Mouse (Mus musculus) brain, embryonic 14.5 days (tissue): Measurements from ENCODE around the gene Rpl10a. TPM values are rescaled to one million over a fixed set of nuclear protein-coding genes. Genes with fewer than 3 reads are reported as not detected.

Source experiments
- DNase-seq: peaks from one replicate; pipeline ENCODE4 v3.0.0-alpha.2; 2011; ENCODE audit warnings: low read depth
- CTCF ChIP-seq: fragments of 200-500 bp; IDR thresholded peaks from 2 replicates; pipeline ENCODE4 v1.5.1; 2012; ENCODE audit warnings: inconsistent platforms, mild to moderate bottlenecking, moderate library complexity, borderline replicate concordance; ENCODE audit not compliant: insufficient read depth, insufficient read length; ENCODE audit errors: extremely low read depth
- POLR2A ChIP-seq: fragments of 200-500 bp; IDR thresholded peaks from 2 replicates; pipeline ENCODE4 v1.6.1; 2012; ENCODE audit warnings: mild to moderate bottlenecking, inconsistent platforms, borderline replicate concordance; ENCODE audit not compliant: poor library complexity, insufficient read depth, insufficient read length, severe bottlenecking; ENCODE audit errors: extremely low read depth
- polyA plus RNA-seq: library from polyadenylated mRNA; depleted of rRNA; stranded (reverse); fragments of >200 nt; gene quantifications from 2 replicates; pipeline ENCODE4 v1.2.3, GENCODE M21; 2012; rRNA removed

Gene Rpl10a
- polyA plus RNA-seq, 1 experiment = 1,651 TPM

GRCm38 (mm10) chr17:28371286-28371685 lies 43.0 kb downstream of the Rpl10a start:
- DNase-seq = no peak
- TF ChIP-seq CTCF (no peak), POLR2A (no peak)

DNA sequence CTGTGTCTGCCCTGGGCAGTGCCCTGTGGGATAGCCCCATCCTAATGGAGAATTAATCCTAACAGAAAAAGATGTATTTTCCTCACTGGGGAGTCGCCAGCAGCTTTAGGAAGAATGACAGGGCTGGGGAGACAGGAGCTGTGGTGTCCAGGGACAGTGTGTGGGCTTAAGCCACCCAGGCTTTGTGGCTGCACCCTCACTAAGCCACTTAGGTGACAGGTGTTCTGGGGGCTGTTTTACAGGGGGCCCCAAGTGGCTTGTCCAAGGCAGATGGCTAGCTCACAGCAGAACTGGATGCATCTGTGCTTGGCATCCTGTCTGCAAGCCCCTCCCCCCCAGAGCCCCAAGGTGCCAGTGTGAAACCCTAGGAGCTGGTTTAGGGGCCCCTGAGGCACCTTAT lies 43.7 kb downstream of the Rpl10a start:
- TF ChIP-seq CTCF (no peak), POLR2A (no peak)
- DNase-seq = no peak

DNA sequence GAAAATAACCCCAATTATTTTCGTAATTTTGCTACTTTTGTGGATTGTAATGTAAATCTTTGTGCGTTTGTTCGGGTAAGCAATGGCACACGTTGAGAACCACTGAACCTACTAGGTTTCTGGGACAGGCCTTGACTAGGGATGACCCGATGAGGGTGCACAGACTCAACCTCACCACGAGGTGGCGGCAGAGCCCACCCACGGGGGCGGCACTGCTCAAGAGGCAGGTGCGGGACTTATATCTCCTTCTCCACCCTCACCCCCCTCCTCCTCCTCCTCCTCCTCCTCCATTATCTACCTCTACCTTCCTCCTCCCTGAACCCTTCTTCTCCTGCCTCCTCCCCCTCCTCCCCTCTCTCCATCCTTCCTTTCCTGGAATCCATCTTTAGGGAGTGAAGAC lies 45.5 kb downstream of the Rpl10a start:
- TF ChIP-seq CTCF = peak; percentile 84
- TF ChIP-seq POLR2A = no peak
- DNase-seq = peak; percentile 38

DNA sequence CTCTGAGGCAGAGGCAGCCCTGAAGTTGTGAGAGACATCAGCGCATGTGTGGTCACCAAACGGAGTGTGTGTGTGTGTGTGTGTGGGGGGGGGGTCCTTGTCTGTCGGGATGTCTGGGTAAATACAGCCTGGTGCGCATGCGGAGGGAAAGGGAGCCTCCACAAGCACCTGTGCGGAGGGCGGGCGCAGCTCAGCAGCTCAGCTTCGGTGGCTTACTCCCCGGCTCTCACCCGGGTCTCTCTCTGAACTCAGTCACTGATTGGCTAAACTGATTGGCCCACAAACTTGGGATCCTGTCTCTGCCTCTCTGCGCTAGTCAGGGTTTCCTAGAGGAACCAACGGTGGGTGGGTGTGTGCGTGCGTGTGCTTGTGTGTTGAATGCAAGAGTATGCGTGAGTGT lies 46.2 kb downstream of the Rpl10a start:
- DNase-seq = peak; percentile 15
- no peak for TF ChIP-seq CTCF

GRCm38 (mm10) chr17:28375592-28376061 lies 47.4 kb downstream of the Rpl10a start:
- DNase-seq = no peak
- TF ChIP-seq CTCF = no peak
- no peak for TF ChIP-seq POLR2A

GRCm38 (mm10) chr17:28380255-28380654 lies 52.0 kb downstream of the Rpl10a start:
- no peak for TF ChIP-seq CTCF
- no peak for TF ChIP-seq POLR2A
- DNase-seq = no peak

Other genes with a start within 250 kb of the Rpl10a start
- gene Tcp11, start 247.8 kb upstream of the Rpl10a start, polyA plus RNA-seq = 2.4 and 2.8 TPM in 2 replicates
- gene Scube3, start 186.3 kb upstream of the Rpl10a start, polyA plus RNA-seq = 18.5 and 26.5 TPM in 2 replicates
- gene Zfp523, start 151.3 kb upstream of the Rpl10a start, polyA plus RNA-seq = 85.2 and 111 TPM in 2 replicates
- 4.5 and 6.9 TPM in 2 replicates for gene Def6, start 120.7 kb upstream of the Rpl10a start, polyA plus RNA-seq
- gene Ppard, start 95.8 kb upstream of the Rpl10a start, polyA plus RNA-seq = 13.9 and 18.3 TPM in 2 replicates
- 14.2 and 19.6 TPM in 2 replicates for gene Fance, start 15.0 kb upstream of the Rpl10a start, polyA plus RNA-seq
- 15.6 and 16.4 TPM in 2 replicates for gene Tead3, start 22.3 kb downstream of the Rpl10a start, polyA plus RNA-seq
- 1.3 and 1.9 TPM in 2 replicates for gene Tulp1, start 36.8 kb downstream of the Rpl10a start, polyA plus RNA-seq
- 27.9 and 34.3 TPM in 2 replicates for gene Fkbp5, start 189.1 kb downstream of the Rpl10a start, polyA plus RNA-seq
- gene Armc12, start 202.3 kb downstream of the Rpl10a start, polyA plus RNA-seq = 0.05 and 0.09 TPM in 2 replicates
- gene Clpsl2, start 220.9 kb downstream of the Rpl10a start, polyA plus RNA-seq = 0.21 TPM in 1 of 2 replicates, not detected in the other
- not detected in 2 replicates for gene Clps, start 232.3 kb downstream of the Rpl10a start, polyA plus RNA-seq
- gene Lhfpl5, start 247.2 kb downstream of the Rpl10a start, polyA plus RNA-seq = 5.9 and 6.4 TPM in 2 replicates